Mouse (Mus musculus): ENCODE data around the gene Eif2s3x.

Gene Eif2s3x

GRCm38 (mm10) chrX:94212597-94213321 lies at the start of gene Eif2s3x:
TSS of gene Eif2s3x (minus strand) at chrX:94212862.
- peak; percentile 79 to 91 for DNase-seq (ENCODE audit: low spot score in 2 of 2)

GRCm38 (mm10) chrX:94235601-94236000 lies 22.9 kb upstream of the Eif2s3x start:
- no peak for DNase-seq (ENCODE audit: low spot score in 2 of 2)

- no peak for DNase-seq (ENCODE audit: low spot score in 2 of 2)
These were observed 22.5 kb upstream of the Eif2s3x start for GRCm38 (mm10) chrX:94235190-94235555.

GRCm38 (mm10) chrX:94234532-94235189 lies 22.0 kb upstream of the Eif2s3x start, which contains the start of gene Klhl15:
TSS of gene Klhl15 (plus strand) at chrX:94234599.
- peak; percentile 71 to 72 for DNase-seq (ENCODE audit: low spot score in 2 of 2)

GRCm38 (mm10) chrX:94233936-94234531 lies 21.4 kb upstream of the Eif2s3x start:
- DNase-seq (ENCODE audit: low spot score in 2 of 2) = peak in 1 of 2 experiments; percentile 7

GRCm38 (mm10) chrX:94233432-94233831 lies 20.8 kb upstream of the Eif2s3x start:
- no peak for DNase-seq (ENCODE audit: low spot score in 2 of 2)

- DNase-seq (ENCODE audit: low spot score in 2 of 2) = peak; percentile 5 to 18
These were observed 722 bp upstream of the Eif2s3x start for GRCm38 (mm10) chrX:94213384-94213783.

- DNase-seq (ENCODE audit: low spot score in 2 of 2) = no peak
These were observed 432 bp downstream of the Eif2s3x start for GRCm38 (mm10) chrX:94212264-94212596.

- peak in 1 of 2 experiments; percentile 54 for DNase-seq (ENCODE audit: low spot score in 2 of 2)
These were observed 14.9 kb downstream of the Eif2s3x start for GRCm38 (mm10) chrX:94197789-94198188.

- DNase-seq (ENCODE audit: low spot score in 2 of 2) = peak in 1 of 2 experiments; percentile 13
These were observed 18.8 kb downstream of the Eif2s3x start for GRCm38 (mm10) chrX:94193901-94194300.

- DNase-seq (ENCODE audit: low spot score in 2 of 2) = no peak
These were observed 27.5 kb downstream of the Eif2s3x start for GRCm38 (mm10) chrX:94185156-94185555.

- no peak for DNase-seq (ENCODE audit: low spot score in 2 of 2)
These were observed 28.8 kb downstream of the Eif2s3x start for GRCm38 (mm10) chrX:94183814-94184213.

- peak; percentile 89 to 95 for DNase-seq (ENCODE audit: low spot score in 2 of 2)
These were observed 34.8 kb downstream of the Eif2s3x start for GRCm38 (mm10) chrX:94177715-94178340.

- DNase-seq (ENCODE audit: low spot score in 2 of 2) = no peak
These were observed 43.3 kb downstream of the Eif2s3x start for GRCm38 (mm10) chrX:94169348-94169747.

GRCm38 (mm10) chrX:94152251-94152830 lies 60.3 kb downstream of the Eif2s3x start:
- DNase-seq (ENCODE audit: low spot score in 2 of 2) = no peak

GRCm38 (mm10) chrX:94150471-94150870 lies 62.2 kb downstream of the Eif2s3x start:
- DNase-seq (ENCODE audit: low spot score in 2 of 2) = no peak

- no peak for DNase-seq (ENCODE audit: low spot score in 2 of 2)
These were observed 70.5 kb downstream of the Eif2s3x start for GRCm38 (mm10) chrX:94142004-94142771.

- no peak for DNase-seq (ENCODE audit: low spot score in 2 of 2)
These were observed 72.6 kb downstream of the Eif2s3x start for GRCm38 (mm10) chrX:94140080-94140479.
